8 mouse cellular contexts compared by ENCODE assay signal in the genomic region with DNA sequence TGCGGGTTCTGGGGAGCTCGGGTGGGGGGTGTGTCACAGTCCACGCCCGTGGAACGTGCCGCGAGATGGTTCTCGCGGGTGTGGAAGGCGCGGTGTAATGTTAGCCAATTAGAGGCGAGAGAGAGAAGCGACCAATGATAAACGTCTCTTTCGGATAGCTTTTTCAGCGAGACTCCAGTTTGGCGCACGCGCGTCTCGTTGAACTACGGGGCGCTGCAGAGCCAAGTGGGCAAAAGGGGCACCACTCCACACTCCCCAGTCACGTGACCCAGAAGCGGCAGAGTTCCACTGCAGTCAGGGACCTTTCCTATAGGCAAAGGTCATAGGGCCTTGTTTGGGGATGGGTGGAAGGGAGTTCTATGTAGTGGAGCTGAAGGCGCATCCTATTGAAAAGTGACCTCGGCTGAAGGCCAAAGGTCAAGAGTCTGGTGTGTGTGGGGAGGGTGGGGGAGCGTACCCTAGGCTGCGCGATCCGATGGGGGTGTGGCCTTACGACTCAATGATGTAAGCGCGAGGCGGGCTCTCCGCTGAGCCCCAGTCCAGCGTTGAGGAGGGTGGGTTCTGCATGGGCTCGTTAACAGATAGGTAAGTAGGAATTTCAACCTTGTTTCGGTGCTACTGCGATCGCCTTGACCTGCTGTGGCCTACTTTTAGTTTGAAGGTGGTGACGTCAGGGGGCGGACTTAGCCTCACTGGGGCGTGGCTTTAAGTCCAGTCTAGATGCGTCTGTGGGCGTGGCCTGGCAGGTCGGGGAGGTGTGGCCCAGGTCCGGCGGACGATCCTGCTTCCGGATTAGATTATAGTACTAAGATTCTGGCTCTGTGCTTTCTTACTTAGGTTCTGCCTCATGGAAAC. TPM values are rescaled to one million over a fixed set of nuclear protein-coding genes. Genes with fewer than 3 reads are reported as not detected.
DNase-seq lines count a peak whose midpoint lies in the region; ATAC-seq lines count a peak whose summit lies in the region.

A gene (plus strand): TSS at position 97 of the 855 bp plus-strand sequence.

- peaks cover 27% of the 10 kb centered on the region for H3K36me3 ChIP-seq in hindbrain, embryonic 13.5 days

- no peaks in the 10 kb centered on the region for H3K9me3 ChIP-seq in hindbrain, embryonic 13.5 days

- WGBS in hindbrain, embryonic 13.5 days = under 1% methylated on average over 51 of the region's 51 CpGs

- H3K4me1 ChIP-seq in hindbrain, embryonic 13.5 days (replicated peaks) = peaks cover 16% of the 10 kb centered on the region

- H3K27me3 ChIP-seq in hindbrain, embryonic 13.5 days = no peaks in the 10 kb centered on the region

- H3K27ac ChIP-seq in hindbrain, embryonic 13.5 days = peak within 1 kb of the TSS; percentile 86

- ATAC-seq in hindbrain, embryonic 13.5 days (ENCODE audit: low FRiP score) = peak; percentile 94

- peak within 1 kb of the TSS; percentile 82 for H3K9ac ChIP-seq in hindbrain, embryonic 13.5 days

- peak; percentile 99 for DNase-seq in NIH3T3 (ENCODE audit: low read depth)
- peak; percentile 96 for DNase-seq in cerebellum, postnatal 10 days
- DNase-seq in frontal cortex, postnatal 14 days (ENCODE audit: low spot score in 2 of 2) = peak; percentile 91 to 93
- peak; percentile 83 to 84 for DNase-seq in layer of hippocampus, postnatal 25 days (ENCODE audit: extremely low spot score in 1 of 2, low spot score in 1 of 2)
- DNase-seq in lung, postnatal 25 days (ENCODE audit: low spot score) = peak; percentile 96
- DNase-seq in retina, embryonic 14.5 days (ENCODE audit: low spot score) = peak; percentile 96
- peak; percentile 98 for DNase-seq in thymus, postnatal 4 days

- peak within 1 kb of the TSS; percentile 62 for H3K4me2 ChIP-seq in hindbrain, embryonic 13.5 days

- H3K4me3 ChIP-seq in hindbrain, embryonic 13.5 days = peak within 1 kb of the TSS; percentile 63

RNA-seq across cellular contexts. Expression of the gene that starts here (rescaled TPM):
- polyA plus RNA-seq in hindbrain, embryonic 13.5 days (2015; fragmentation: Nextera tagmentation; extraction: Ambion mirVana) = 56.1 and 61.2 TPM in 2 replicates
- total RNA-seq in layer of hippocampus, postnatal 25 days (2021) = 10 to 100 TPM; 22.7 to 28.5 TPM

Comparison
In these comparisons a context has a peak if more than half of its experiments do, and no peak if none do; other contexts are left out.
1. Peak in every context shown above with its lines: DNase-seq, ATAC-seq, H3K4me3 ChIP-seq and H3K27ac ChIP-seq.